Mouse (Mus musculus) gastrocnemius, adult 8-10 months (tissue): ENCODE results near the gene Olfr316. TPM values are rescaled to one million over a fixed set of nuclear protein-coding genes. Genes with fewer than 3 reads are reported as not detected.

ENCODE experiments used
- DNase-seq, 2 experiments: peaks; one replicate each; pipeline ENCODE4 v3.0.0; 2022; ENCODE audit warnings: low spot score in 2 of 2
- total RNA-seq, 4 experiments: library from RNA; stranded (reverse); gene quantifications; 2 replicates each; pipeline ENCODE4 v1.2.4; 2022

The Olfr316 gene
- total RNA-seq, 4 experiments from 2014 or later = not detected

- no peak for DNase-seq
These were observed 51.9 kb downstream of the Olfr316 start for GRCm38 (mm10) chr11:58804393-58804792.

Other genes with a start within 250 kb of the Olfr316 start
- not detected for gene Olfr330, start 217.9 kb upstream of the Olfr316 start, total RNA-seq
- not detected for gene Olfr329-ps, start 206.3 kb upstream of the Olfr316 start, total RNA-seq
- gene Olfr328, start 197.1 kb upstream of the Olfr316 start, total RNA-seq = not detected
- not detected for gene Olfr224, start 182.2 kb upstream of the Olfr316 start, total RNA-seq
- gene Olfr325, start 175.0 kb upstream of the Olfr316 start, total RNA-seq = not detected
- gene Olfr324, start 157.6 kb upstream of the Olfr316 start, total RNA-seq = not detected
- not detected for gene 2210407C18Rik, start 136.7 kb upstream of the Olfr316 start, total RNA-seq
- not detected for gene Olfr323, start 122.2 kb upstream of the Olfr316 start, total RNA-seq
- gene Trim58, start 112.3 kb upstream of the Olfr316 start, total RNA-seq = not detected
- gene Olfr322, start 94.0 kb upstream of the Olfr316 start, total RNA-seq = not detected
- gene Olfr320, start 71.6 kb upstream of the Olfr316 start, total RNA-seq = not detected
- not detected for gene Olfr319, start 53.6 kb upstream of the Olfr316 start, total RNA-seq
- gene Olfr318, start 28.7 kb upstream of the Olfr316 start, total RNA-seq = not detected
- not detected for gene Olfr317, start 13.5 kb upstream of the Olfr316 start, total RNA-seq
- not detected for gene Olfr315, start 20.5 kb downstream of the Olfr316 start, total RNA-seq
- gene Olfr314, start 30.2 kb downstream of the Olfr316 start, total RNA-seq = not detected
- gene Fam183b, start 49.2 kb downstream of the Olfr316 start, total RNA-seq = not detected
- gene Olfr313, start 62.3 kb downstream of the Olfr316 start, total RNA-seq = not detected
- not detected for gene Olfr312, start 76.5 kb downstream of the Olfr316 start, total RNA-seq
- gene Olfr311, start 86.5 kb downstream of the Olfr316 start, total RNA-seq = not detected
- gene Gm12258, start 94.4 kb downstream of the Olfr316 start, total RNA-seq = under 1 TPM; 0.22 to 0.54 (median 0.36) TPM
- 1 to 10 TPM; 1.2 to 2.5 (median 1.6) TPM for gene 2810021J22Rik, start 114.5 kb downstream of the Olfr316 start, total RNA-seq
- 1 to 10 TPM; 2.6 to 4.8 (median 4.1) TPM for gene Zfp39, start 151.5 kb downstream of the Olfr316 start, total RNA-seq
- gene Btnl10, start 165.2 kb downstream of the Olfr316 start, total RNA-seq = not detected
- gene Rnf187, start 186.2 kb downstream of the Olfr316 start, total RNA-seq = 100 to 1,000 TPM in 2 of 4 experiments, 10 to 100 TPM in 2; 97.5 to 116 (median 100) TPM
- 1 to 10 TPM in 1 of 4 experiments, under 1 TPM in 1, not detected in 2; 0.52 to 1.2 TPM for gene Hist3h2ba, start 196.2 kb downstream of the Olfr316 start, total RNA-seq
- 10 to 100 TPM in 3 of 4 experiments, 1 to 10 TPM in 1; 8.9 to 14.8 (median 11.5) TPM for gene Hist3h2a, start 202.0 kb downstream of the Olfr316 start, total RNA-seq
- gene Trim17, start 202.0 kb downstream of the Olfr316 start, total RNA-seq = under 1 TPM; 0.08 to 0.31 (median 0.20) TPM
- gene Trim11, start 225.4 kb downstream of the Olfr316 start, total RNA-seq = 1 to 10 TPM; 4.8 to 8.5 (median 7.4) TPM